Mouse (Mus musculus) lung, postnatal 0 days (tissue): ENCODE measurements around the gene Msi2. TPM values are rescaled to one million over a fixed set of nuclear protein-coding genes. Genes with fewer than 3 reads are reported as not detected.

Experiments used
- ATAC-seq: fragments of 200-750 bp; cut with Nextera tagmentation; 2 replicates; pipeline ENCODE4 v1.8.0; 2017; ENCODE audit warnings: moderate library complexity
- DNase-seq: peaks from one replicate; pipeline ENCODE4 v3.0.0-alpha.2; 2016; ENCODE audit warnings: low spot score
- H3K27ac ChIP-seq: fragments of 300-500 bp; sonication (generic); 2 replicates; pipeline ENCODE4 v1.5.1; 2014; ENCODE audit warnings: antibody characterized with exemption, mild to moderate bottlenecking, low read length, mixed read lengths
- H3K27me3 ChIP-seq: fragments of 300-500 bp; sonication (generic); replicated peaks from 2 replicates; pipeline ENCODE4 v1.6.1; 2014; ENCODE audit warnings: low read length, mixed read lengths; ENCODE audit not compliant: insufficient read depth
- H3K36me3 ChIP-seq: fragments of 300-500 bp; sonication (generic); 2 replicates; pipeline ENCODE4 v1.6.1; 2014; ENCODE audit warnings: low read length, mixed read lengths; ENCODE audit not compliant: insufficient read depth
- H3K4me1 ChIP-seq: fragments of 300-500 bp; sonication (generic); 2 replicates; pipeline ENCODE4 v1.6.1; 2014; ENCODE audit warnings: antibody characterized with exemption, low read depth, low read length, mixed read lengths; ENCODE audit not compliant: insufficient read depth
- H3K4me2 ChIP-seq: fragments of 300-500 bp; sonication (generic); replicated peaks from 2 replicates; pipeline ENCODE4 v1.6.1; 2014; ENCODE audit warnings: low read depth, mild to moderate bottlenecking, low read length, moderate library complexity, mixed read lengths
- H3K4me3 ChIP-seq: fragments of 300-500 bp; sonication (generic); 2 replicates; pipeline ENCODE4 v1.5.1; 2014; ENCODE audit warnings: low read depth, low read length
- H3K9ac ChIP-seq: fragments of 300-500 bp; sonication (generic); replicated peaks from 2 replicates; pipeline ENCODE4 v1.6.1; 2014; ENCODE audit warnings: low read depth, mild to moderate bottlenecking
- H3K9me3 ChIP-seq: fragments of 300-500 bp; sonication (generic); 2 replicates; pipeline ENCODE4 v1.6.1; 2016; ENCODE audit warnings: low read length, mixed read lengths
- CTCF ChIP-seq: IDR thresholded peaks from 2 replicates; pipeline ENCODE4 v1.5.1; 2016; ENCODE audit warnings: antibody characterized with exemption, mild to moderate bottlenecking
- EP300 ChIP-seq: IDR thresholded peaks from 2 replicates; pipeline ENCODE4 v1.6.1; 2016; ENCODE audit warnings: antibody characterized with exemption, mild to moderate bottlenecking, control low read depth
- WGBS: fragments of 180-500 bp; shearing (Covaris S2); extraction: QIAGEN DNeasy Blood & Tissue Kit; methylation state at CpG from one replicate; pipeline ENCODE4 v1.1.7; 2014; 5-methylcytosine and 5-hydroxymethylcytosine counted together
- polyA plus RNA-seq: library from polyadenylated mRNA; unstranded; fragments of >200 nt; fragmentation: Nextera tagmentation; extraction: Ambion mirVana; gene quantifications from 2 replicates; pipeline ENCODE4 v1.2.1, GENCODE M21; 2015

The Msi2 gene
- polyA plus RNA-seq, 1 experiment from 2014 or later, result 12.6 TPM

DNA sequence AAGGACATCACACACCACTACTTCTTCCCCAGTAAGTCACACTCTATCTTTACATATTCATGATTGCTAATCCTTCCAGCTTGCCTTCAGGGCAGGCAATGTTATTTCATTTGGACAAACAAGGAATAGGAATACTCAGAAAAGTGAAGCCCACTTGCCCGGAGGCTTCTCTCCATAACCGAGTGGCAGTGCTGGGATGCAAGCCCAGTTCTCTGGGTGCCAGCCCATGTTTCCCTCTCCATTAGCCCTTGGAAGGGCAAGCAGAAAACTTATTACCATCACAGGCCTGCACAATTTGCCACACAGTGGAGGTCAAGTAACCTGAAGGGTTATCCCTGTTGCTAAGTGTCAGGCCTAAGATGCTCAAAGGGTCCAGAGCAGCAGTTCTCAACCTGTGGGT is 281.7 kb downstream of the Msi2 start:
- Histone ChIP-seq H3K4me2 (no peak overlapping the region), H3K36me3 (no peaks in the 10 kb centered on the region), H3K27me3 (no peaks in the 10 kb centered on the region), H3K27ac (no peak overlapping the region), H3K9me3 (no peaks in the 10 kb centered on the region), H3K4me1 (no peaks in the 10 kb centered on the region), H3K9ac (no peak overlapping the region), H3K4me3 (no peak overlapping the region)
- no peak for DNase-seq
- ATAC-seq, result no peak
- 84% methylated on average over 2 of the region's 2 CpGs for WGBS
- no peak for TF ChIP-seq CTCF

DNA sequence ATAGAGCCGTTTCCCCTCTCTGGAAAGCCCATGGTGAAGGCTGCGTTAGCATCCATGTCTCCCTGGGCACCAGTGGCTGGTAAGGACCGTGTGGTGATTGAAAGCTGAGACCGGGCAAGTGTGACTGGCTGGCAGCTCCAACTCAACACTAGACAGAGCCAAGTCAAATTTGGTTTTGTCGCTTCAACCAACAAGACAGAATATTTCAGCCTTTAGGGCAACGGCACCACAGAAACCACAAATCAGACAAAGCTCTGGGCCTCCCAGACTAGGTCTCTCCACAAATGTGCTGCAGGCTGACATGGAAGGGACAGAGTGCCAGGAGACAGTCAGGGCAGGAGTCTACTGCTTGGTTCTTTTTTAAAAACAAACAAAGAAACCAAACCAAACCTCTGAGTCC is 282.8 kb downstream of the Msi2 start:
- WGBS, result 81% methylated on average over 6 of the region's 6 CpGs

DNA sequence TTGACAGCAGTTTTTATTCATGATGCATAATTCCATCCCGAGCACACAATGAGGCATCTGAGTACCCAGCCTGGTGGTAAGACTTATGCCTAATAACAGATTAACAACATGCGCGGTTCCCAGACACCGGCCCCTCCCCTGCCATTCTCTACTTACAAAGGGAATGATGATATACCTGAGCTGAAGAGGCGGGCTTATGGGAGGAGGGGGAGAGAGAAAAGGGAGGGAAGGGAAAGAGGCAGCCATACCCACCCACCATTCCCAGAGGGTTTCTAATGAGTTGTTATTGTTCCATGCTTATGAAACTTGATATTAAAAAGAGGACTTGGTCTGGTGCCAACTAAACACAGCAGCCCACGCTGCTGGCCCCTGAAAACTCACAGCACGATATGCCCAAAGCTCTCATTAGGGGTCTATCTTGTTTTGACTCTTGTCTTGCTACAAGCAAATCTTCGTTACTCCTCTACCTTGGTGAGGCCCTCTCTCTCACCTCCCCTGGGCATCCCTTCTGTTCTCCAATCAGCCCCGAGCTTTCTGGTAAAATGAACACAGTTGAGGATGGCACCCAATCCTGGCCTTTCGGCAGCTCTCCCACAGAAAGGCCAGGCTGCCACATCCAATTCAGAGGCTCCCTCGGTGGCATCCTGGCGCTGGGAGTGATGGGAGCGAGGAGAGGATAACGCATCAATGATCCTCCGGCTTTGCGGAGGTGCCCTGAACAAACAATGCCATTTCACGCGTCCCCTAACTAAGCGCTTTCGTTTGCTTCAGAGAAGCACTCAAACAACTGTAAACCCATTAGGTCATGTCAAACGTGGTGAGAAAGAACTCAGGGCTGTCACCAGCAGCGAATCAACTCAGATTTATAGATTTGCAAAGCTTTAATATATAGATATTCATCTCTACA is 286.7 kb downstream of the Msi2 start:
- Histone ChIP-seq H3K27ac (no peak overlapping the region), H3K4me2 (no peak overlapping the region), H3K9ac (no peak overlapping the region), H3K9me3 (no peaks in the 10 kb centered on the region), H3K36me3 (no peaks in the 10 kb centered on the region), H3K27me3 (no peaks in the 10 kb centered on the region), H3K4me1 (no peaks in the 10 kb centered on the region), H3K4me3 (no peak overlapping the region)
- ATAC-seq (no peak), DNase-seq (no peak)
- WGBS, result 65% methylated on average over 22 of the region's 22 CpGs
- no peak for TF ChIP-seq EP300
- no peak for TF ChIP-seq CTCF

More for the DNA sequence above, 282.8 kb downstream of the Msi2 start:
- H3K9ac ChIP-seq, result no peak overlapping the region
- no peak overlapping the region for H3K27ac ChIP-seq
- ATAC-seq (no peak), DNase-seq (no peak)
- H3K4me2 ChIP-seq, result no peak overlapping the region
- H3K27me3 ChIP-seq, result no peaks in the 10 kb centered on the region
- H3K9me3 ChIP-seq, result no peaks in the 10 kb centered on the region
- H3K4me3 ChIP-seq, result no peak overlapping the region
- no peaks in the 10 kb centered on the region for H3K36me3 ChIP-seq
- no peaks in the 10 kb centered on the region for H3K4me1 ChIP-seq
- TF ChIP-seq EP300 (no peak), CTCF (no peak)

DNA sequence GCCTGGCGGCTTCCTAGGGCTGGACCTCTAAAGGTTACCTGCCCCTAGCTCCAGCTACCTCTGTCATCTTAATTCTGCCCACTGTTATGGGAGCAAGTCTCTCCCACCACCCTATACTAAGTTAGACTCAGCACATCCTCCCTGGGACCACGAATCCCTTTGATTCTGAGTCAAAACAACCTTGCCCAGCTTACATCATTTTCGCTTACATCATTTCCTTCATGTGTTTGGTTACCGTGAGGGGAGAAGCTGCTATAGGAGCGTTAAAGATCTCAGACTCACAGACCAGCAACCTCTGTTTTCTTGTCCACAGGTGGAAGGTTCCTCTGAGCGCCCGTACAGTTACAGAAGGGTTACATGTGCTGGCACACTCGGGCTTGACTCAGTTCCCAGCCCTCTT is 288.0 kb downstream of the Msi2 start:
- no peak for ATAC-seq
- no peak for TF ChIP-seq CTCF
- TF ChIP-seq EP300, result no peak
- no peaks in the 10 kb centered on the region; the same call in 1 of the 2 replicates for H3K4me1 ChIP-seq
- WGBS, result 75% methylated on average over 8 of the region's 8 CpGs
- H3K36me3 ChIP-seq, result no peaks in the 10 kb centered on the region
- no peaks in the 10 kb centered on the region for H3K27me3 ChIP-seq
- no peak for DNase-seq
- no peak overlapping the region for H3K4me2 ChIP-seq
- H3K27ac ChIP-seq, result no peak overlapping the region
- no peak overlapping the region for H3K9ac ChIP-seq
- no peaks in the 10 kb centered on the region for H3K9me3 ChIP-seq
- no peak overlapping the region for H3K4me3 ChIP-seq

DNA sequence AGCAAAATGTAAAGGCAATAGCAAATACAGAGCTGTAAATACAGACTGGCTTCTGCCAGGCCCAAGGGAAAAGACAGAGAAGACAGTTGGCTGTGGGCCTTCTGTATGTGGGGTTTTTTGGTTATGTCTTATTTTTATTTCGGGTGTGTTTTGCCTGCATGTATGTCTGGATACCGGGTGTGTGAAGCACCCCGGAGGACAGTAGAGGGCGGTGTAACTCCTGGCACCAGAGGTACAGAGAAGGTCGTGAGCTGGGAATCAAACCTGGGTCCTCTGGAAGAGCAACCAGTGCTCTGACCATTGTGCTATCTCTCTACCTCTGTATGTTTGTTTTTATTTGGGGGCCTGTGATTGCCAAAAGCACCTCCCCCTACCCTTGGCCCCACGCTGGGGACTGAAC is 288.6 kb downstream of the Msi2 start:
- Histone ChIP-seq H3K4me3 (no peak overlapping the region), H3K36me3 (no peaks in the 10 kb centered on the region), H3K9me3 (no peaks in the 10 kb centered on the region), H3K27ac (no peak overlapping the region), H3K9ac (no peak overlapping the region), H3K27me3 (no peaks in the 10 kb centered on the region), H3K4me1 (no peaks in the 10 kb centered on the region; the same call in 1 of the 2 replicates), H3K4me2 (no peak overlapping the region)
- 91% methylated on average over 6 of the region's 6 CpGs for WGBS
- DNase-seq (no peak), ATAC-seq (no peak)
- TF ChIP-seq EP300, result no peak
- TF ChIP-seq CTCF, result peak; percentile 42

DNA sequence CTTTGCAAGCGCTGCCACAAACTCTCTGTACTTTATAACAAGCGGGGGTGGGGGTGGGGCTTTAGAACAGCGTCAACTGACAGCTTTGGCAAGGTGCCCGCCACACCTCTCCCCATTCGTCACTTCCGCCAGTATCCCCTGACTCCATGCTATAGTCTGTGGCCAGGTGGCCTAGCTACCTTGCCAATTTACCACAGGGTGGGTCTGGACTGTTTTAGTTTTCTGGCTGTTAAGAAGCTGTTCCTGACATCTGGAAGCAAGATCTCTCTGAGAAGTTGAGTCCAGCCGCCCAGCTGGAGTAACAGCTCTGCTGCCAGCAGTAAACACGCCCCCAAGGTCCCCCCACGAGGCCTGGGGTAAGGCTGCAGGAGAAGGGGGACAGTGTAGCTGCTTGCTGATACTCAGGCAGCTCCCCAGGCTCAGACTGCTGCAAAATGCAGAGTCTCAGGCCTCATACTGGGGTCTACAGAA is 292.6 kb downstream of the Msi2 start:
- 28% methylated on average over 9 of the region's 9 CpGs for WGBS
- Histone ChIP-seq H3K9ac (no peak overlapping the region), H3K4me3 (no peak overlapping the region), H3K27ac (no peak overlapping the region), H3K36me3 (no peaks in the 10 kb centered on the region), H3K27me3 (no peaks in the 10 kb centered on the region), H3K4me1 (no peaks in the 10 kb centered on the region; the same call in 1 of the 2 replicates), H3K4me2 (no peak overlapping the region), H3K9me3 (no peaks in the 10 kb centered on the region)
- DNase-seq (peak; percentile 74), ATAC-seq (peak; percentile 79)
- TF ChIP-seq EP300 (no peak), CTCF (no peak)
